Mouse (Mus musculus) embryo, embryonic 10.5 days (tissue): Measurements from ENCODE around the gene Higd1c.
"Not testable (repeated sequence)": the region's sequence is repeated elsewhere in the genome, so short reads cannot be mapped to it uniquely, and the experiment has no call there.

Experiments
- DNase-seq: peaks from one replicate; pipeline ENCODE4 v3.0.0-alpha.2; 2015; ENCODE audit warnings: low spot score

Higd1c gene

DNA sequence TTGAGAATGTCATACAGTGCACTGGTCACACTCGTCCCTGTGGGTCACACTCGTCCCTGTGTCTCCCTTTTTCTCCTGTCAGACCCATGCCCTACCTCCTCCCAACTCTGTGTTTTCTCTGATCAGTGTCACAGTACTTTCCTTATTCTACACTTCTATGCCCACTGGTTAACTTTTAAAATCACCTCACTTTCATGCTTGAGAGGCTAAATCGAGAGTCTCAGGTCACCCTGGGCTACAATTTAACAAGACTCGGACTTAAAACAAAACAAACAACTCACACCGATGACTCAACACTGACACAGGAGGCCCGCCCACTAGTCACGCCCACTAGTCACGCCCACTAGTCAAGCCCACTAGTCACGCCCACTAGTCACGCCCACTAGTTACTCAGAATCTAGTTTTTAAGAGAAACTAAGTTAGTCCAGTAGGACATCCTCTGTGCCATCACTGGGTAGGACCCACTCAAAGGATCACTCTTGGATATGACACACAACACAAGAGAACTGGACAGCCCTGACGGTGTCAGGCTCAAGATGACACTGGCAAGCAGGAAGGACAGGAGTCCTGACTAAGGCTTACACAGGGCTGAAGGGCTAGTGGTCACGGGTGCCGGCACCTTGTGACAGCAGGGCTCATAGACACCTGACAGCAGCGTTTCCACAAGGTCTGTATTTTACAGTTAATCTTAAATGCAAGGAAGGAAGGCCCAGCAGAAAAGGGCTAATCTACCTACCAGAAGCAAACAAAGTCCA lies 46.8 kb downstream of the Higd1c start:
- DNase-seq = peak; percentile 28

DNA sequence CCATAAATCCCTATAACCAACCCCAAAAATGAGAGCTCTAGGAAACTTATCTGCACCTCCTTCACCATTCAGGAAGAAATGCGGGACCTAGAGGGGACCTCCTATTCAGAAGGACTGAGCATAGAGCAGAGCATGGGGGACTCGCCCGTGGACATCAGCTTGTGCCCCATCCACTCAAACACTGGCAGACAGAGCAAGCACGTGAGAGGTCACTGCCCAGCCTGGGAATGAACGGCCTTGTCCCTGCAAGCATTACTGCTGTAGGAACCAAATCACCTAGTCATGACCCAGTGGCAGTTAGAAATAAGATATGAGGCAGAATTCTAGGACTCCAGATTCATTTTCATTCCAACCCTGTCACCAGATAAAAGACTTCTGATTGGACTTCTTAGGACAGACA lies 47.4 kb downstream of the Higd1c start:
- DNase-seq = no peak

GRCm38 (mm10) chr15:100413306-100413705 lies 49.0 kb downstream of the Higd1c start:
- DNase-seq = no peak

DNA sequence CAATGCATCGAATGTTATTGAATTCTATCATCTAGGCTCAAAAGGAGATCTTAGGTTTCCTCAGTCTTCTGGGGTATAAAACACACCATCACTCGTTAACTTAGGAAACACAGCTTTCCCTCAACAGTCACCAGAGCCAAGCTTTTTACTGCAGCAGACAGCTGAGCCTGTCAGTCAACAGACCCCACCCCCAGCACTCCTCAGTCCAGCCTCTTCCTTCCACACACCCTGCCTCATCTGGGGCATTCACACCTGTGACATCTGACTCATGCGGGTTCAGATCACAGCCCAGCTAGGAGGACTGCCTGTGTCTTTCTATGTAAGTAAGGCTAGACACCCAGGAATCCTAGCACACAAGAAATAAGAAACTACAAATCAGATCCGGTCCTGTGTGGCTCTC lies 49.7 kb downstream of the Higd1c start:
- DNase-seq = no peak

- no peak for DNase-seq
Measured at GRCm38 (mm10) chr15:100414942-100415341, 50.6 kb downstream of the Higd1c start.

DNA sequence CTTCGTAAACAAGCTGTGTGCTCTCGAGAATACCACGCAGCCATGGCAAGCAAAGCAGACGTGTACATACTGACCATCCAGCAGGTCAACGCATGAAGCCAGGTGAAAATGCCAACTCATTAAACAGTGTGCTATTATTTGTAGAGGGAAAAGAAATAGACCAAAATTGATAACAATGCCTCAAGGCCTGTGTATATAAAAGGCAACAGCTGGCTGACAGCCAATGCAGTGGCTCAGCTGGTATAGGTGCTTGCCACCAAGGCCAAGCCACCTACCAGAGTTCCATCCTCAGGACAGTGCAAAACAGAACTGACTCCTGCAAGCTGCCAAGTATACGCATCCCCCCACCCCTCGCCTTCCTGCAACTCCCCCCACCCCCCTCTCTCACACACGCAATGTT lies 51.3 kb downstream of the Higd1c start:
- DNase-seq = no peak

DNA sequence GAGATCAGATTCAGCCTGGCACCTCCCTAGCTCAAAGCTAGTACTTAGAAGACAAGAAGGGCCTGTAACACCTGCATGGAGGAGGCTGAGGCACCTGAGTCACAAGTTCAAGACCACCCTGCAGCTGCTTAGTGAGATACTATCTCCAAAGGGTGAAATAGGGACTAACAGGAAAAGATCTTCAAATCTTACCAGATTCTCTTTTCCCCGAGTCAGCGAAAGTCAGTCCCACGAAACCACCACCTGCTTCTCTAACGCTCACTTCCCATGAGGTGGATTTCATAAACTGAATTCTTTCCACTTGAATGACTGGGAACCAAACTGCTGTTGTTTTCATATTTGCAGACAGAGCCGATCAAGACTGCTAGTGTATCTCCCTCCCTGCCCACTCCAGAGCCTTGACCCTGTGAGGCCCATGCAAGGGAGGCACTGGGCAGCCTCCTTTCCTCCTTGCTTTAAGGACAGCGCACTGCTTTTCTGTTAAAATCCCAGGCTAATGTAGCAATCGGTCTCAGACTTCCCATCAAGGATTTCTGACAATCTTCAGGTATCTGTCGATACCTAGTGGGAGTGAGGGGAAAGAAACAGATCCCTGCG lies 53.6 kb downstream of the Higd1c start:
- DNase-seq = no peak

GRCm38 (mm10) chr15:100419311-100419710 lies 55.0 kb downstream of the Higd1c start:
- DNase-seq = no peak

GRCm38 (mm10) chr15:100419901-100420745 lies 55.8 kb downstream of the Higd1c start:
- no peak for DNase-seq

- DNase-seq = no peak
Measured at GRCm38 (mm10) chr15:100421059-100421757, 56.9 kb downstream of the Higd1c start.

DNA sequence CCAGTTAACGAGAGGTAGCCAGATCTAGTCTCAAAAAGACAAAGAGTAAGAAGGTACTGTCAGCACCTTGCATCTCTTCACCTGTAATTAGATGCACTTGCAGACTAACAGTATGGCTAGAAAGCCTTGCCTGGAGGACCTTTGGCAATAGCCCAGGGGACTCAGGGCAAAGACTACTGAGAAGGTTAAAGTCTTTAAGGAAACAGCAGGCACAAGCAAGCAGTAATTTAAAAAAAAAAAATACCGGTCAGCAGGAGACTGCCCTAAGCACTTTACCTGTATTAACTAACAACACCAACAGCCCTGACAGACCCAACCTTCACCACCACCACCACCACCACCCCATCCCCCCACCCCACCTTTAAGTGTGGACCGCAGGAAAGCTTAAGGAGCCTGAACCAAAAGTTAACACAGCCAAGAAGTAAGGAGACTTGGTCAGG lies 57.4 kb downstream of the Higd1c start, which contains the start of gene Gm5475:
Gene Gm5475, plus strand, starts transcription at position 390 of the 440 bp plus-strand sequence.
- DNase-seq = not testable (repeated sequence)

DNA sequence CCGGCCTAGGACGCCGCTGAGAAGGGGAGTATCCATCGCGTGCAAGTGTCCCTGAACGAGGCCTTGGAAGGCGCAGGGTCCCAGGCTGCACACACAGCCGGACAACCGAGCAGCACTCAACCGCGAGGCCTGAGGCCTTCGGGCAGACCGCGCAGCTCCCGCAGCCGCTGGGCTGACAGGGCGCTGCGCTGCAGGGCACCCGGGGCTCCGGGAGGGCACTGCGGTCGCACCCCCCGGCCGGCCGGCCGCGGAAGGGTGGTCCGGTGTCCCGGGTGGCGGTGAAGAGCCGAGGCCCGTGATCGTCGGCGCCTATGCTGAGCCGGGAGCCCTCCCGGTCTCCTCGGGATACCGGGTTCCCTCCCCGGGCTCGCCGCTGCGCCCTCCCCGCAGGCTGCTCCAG lies 58.1 kb downstream of the Higd1c start:
- DNase-seq = peak; percentile 36

- DNase-seq = peak; percentile 95
Measured at GRCm38 (mm10) chr15:100422899-100423860, 58.8 kb downstream of the Higd1c start.

DNA sequence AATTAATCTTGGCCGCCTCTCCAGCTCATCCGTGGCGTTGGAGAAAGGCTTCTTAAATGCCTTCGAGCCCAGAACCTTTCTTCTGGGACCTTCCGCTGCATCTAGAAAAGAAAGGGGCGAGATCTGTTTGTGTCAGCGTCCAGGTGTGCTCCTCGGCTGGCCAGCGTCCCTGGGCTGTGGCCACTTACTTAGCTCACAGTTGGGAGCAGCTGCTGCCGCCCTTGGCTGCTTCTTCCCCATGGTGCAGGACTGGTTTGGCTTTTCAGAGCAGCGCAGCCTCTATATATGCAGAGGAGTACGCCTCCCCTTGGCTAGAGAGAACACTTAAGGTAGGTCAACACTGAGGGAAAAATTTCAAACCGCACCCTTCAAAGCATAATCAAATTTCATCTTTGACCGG lies 59.6 kb downstream of the Higd1c start:
- peak; percentile 51 for DNase-seq

DNA sequence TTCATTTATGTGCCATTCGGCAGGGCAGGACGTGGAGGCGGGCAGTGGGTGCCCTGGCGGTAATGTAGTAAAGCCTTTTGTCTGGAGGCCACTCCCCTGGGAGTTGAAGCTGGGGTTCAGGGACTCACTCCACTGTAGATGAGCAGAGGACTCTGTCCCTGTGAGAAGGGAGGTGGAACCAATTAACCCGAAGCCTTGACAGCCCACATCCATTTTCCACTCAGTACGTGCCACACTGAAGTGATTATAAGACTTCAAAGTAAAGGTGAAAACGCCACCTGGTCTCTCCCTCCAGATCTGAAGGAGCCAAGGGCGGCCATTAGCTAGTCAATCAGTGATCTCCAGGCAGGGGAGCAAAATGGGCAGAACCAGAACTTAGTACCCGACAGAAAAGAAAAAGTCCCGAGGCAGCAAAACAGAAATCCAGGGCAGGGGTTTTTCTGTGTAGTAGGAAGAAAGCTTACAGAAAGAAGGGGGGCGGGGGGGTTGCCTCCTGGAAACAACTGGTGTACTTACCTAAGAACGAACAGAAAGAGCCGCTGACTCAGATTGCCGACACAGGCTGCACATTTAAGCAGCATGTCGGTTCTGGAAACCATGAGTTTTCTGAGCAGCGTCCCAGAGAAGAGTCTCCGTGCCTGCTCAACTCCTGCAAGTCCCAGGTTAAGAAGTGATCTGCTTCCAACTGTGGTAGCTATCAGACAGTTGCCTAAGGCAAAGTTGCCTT lies 60.2 kb downstream of the Higd1c start, which contains the start of gene Slc11a2:
Gene Slc11a2, minus strand, starts transcription at position 677 of the 727 bp plus-strand sequence.
- peak; percentile 42 for DNase-seq

GRCm38 (mm10) chr15:100428296-100428905 lies 64.1 kb downstream of the Higd1c start:
- no peak for DNase-seq

DNA sequence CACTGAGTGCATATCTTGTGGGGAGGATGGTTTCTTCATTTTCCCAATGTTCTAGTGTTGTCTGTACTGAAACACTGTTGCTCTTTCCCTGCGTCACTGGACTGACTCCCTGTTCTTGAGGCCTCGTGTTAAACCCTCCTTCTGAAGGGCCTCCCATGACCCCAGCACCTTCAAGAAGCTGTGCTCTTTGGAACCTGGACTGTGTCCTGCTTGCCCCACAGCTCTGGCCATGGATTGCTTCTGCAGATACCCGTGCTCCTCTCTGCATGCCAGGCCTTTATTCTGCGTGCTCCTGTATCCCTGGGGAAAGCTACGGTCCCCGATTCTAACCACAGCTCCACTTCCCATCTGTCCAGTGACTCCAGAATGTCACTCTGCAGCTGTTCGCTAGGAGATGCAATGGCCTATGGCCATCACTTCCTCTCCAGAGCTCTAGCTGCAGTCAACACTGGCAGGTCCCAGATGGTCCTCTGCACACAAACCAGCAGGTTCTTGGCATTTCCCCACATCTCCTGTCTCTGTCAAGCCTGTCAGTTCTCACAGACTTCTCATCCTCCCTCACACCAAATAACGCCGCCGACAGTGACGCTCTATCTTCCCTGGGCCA lies 65.7 kb downstream of the Higd1c start:
- no peak for DNase-seq

DNA sequence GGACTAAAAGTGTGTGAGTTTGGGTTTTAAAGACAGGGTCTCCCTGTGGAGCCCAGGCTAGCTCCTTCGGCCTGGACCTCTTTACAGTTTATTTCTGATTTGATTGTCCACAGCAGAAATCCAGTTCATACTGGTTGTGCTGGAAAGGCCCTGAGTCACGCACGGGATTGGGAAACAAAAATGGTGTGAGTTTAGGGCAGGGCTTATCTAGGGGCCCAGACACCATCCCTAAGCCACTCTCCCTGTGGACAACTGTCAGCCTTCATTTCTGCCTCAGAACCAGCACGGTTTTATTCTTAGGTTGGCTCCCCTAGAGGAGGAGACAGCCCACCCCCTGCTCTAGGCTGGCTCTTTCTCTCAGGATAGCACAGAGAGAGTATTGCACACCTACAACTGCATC lies 68.9 kb downstream of the Higd1c start:
- DNase-seq = no peak
